Mouse (Mus musculus) hindbrain, embryonic 15.5 days (tissue): ENCODE measurements around the gene Gltp. TPM values are rescaled to one million over a fixed set of nuclear protein-coding genes. Genes with fewer than 3 reads are reported as not detected.

ENCODE experiments used
- microRNA-seq: library from miRNA; unstranded; fragments of <30 nt; microRNA quantifications from one replicate; pipeline ENCODE4, GENCODE M21; 2016
- polyA plus RNA-seq: library from polyadenylated mRNA; unstranded; fragments of >200 nt; fragmentation: Nextera tagmentation; extraction: Ambion mirVana; gene quantifications from 2 replicates; pipeline ENCODE4 v1.2.1, GENCODE M21; 2015

Gene Gltp
- polyA plus RNA-seq, 1 experiment from 2014 or later, result 48.0 TPM

Small RNA genes within 50 kb of the gene (microRNA-seq; reads per million reads assigned to microRNA genes)
- gene Mir7028, result not detected

Other genes with a start within 250 kb of the Gltp start
- gene Mmab, start 246.9 kb downstream of the Gltp start, polyA plus RNA-seq, result 34.2 and 36.3 TPM in 2 replicates
- gene Mvk, start 246.7 kb downstream of the Gltp start, polyA plus RNA-seq, result 74.6 and 78.0 TPM in 2 replicates
- gene Fam222a, start 123.0 kb downstream of the Gltp start, polyA plus RNA-seq, result 6.6 and 8.3 TPM in 2 replicates
- 1.6 and 1.9 TPM in 2 replicates for gene Trpv4, start 32.6 kb downstream of the Gltp start, polyA plus RNA-seq
- gene Tchp, start 16.8 kb upstream of the Gltp start, polyA plus RNA-seq, result 13.3 and 18.6 TPM in 2 replicates
- 35.8 and 36.2 TPM in 2 replicates for gene Ankrd13a, start 83.7 kb upstream of the Gltp start, polyA plus RNA-seq
- 51.2 and 52.8 TPM in 2 replicates for gene Git2, start 84.5 kb upstream of the Gltp start, polyA plus RNA-seq
- 266 and 286 TPM in 2 replicates for gene 1500011B03Rik, start 132.5 kb upstream of the Gltp start, polyA plus RNA-seq
- not detected in 2 replicates for gene 4930519G04Rik, start 162.7 kb upstream of the Gltp start, polyA plus RNA-seq
- 2.6 and 2.7 TPM in 2 replicates for gene Gm9936, start 167.7 kb upstream of the Gltp start, polyA plus RNA-seq
- gene Oasl2, start 206.0 kb upstream of the Gltp start, polyA plus RNA-seq, result 5.0 and 7.2 TPM in 2 replicates
- 0.18 and 0.96 TPM in 2 replicates for gene Oasl1, start 232.3 kb upstream of the Gltp start, polyA plus RNA-seq